Mouse (Mus musculus): ENCODE data around the gene Myo1c.

The Myo1c gene

DNA sequence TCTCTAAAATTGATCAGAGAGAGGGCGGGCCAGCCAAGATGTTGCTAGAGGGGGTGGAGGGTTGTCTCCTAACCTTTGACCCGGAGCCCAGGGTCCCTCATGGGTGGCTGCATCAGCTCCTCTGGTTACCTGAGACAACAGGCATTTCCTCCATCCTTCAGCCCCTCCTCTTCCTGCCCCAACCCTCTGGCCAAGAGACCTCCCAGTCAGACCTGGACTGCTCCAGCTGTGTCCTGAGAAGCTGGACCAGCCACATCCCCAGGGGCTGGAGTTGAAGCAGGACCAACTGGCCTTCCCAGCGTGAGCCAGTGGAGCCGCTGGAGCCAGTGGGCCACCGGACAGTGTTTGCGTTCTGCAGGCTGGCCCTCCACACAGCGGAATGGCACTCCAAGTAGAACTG is at the start of gene Myo1c:
Gene Myo1c (plus strand): TSS at position 194 of the 400 bp plus-strand sequence.
- peak; percentile 77 for DNase-seq

DNA sequence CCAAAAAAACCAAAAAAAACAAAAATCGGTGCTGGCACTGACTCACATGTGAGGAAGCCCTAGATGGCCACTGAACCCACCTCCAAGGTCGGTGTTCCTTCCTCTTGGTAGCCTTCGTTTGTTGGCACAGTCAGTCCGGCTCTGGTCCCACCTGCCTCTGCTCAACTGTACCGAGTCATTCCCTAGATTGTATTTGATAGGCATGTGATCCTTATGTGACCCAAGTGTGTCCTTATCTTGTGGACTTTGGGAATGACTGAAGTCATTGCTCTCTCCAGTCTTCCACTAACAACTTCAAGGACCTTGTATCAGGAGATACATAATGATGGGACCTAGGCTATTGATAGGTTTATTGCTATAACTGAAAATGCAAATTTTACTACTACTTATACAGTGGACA is 45.5 kb upstream of the Myo1c start:
- no peak for DNase-seq

DNA sequence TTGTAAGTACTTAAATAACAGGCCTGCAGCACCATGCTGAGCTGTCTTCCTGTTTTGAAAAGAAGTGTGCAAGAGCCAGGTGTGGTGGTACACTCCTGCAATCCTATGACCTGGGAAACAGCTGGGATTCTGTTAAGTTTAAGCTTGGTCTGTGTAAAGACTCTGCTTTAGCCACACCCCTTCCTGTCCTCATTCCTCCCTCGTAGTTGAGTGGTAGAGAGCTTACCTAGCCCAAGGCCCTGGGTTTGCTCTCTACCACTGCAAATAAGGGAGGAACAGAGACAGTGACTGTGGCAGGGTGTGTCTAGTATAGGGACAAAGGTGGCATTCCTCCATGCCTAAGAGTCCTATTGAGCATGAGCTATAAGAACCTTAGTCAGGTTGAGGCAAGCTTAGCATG is 45.0 kb upstream of the Myo1c start:
- DNase-seq = no peak

DNA sequence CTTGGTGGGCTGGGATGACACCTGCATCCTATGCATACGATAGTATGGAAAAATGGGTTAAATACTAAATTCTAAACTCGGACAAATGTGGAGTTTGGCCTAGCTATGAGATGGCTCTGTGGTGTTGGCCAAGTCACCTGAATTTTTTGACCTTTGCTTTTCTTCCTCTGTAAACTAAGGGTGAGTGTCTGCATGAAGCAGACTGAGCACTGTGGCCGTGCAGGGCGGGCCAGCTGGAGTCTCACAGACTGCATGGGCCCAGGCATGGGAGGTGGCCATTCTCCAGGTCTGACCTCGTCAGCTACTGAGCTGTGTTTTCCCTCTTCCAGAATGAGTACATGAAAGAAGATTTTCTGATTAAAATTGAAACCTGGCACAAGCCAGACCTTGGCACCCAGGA is 41.5 kb upstream of the Myo1c start:
- no peak for DNase-seq

DNA sequence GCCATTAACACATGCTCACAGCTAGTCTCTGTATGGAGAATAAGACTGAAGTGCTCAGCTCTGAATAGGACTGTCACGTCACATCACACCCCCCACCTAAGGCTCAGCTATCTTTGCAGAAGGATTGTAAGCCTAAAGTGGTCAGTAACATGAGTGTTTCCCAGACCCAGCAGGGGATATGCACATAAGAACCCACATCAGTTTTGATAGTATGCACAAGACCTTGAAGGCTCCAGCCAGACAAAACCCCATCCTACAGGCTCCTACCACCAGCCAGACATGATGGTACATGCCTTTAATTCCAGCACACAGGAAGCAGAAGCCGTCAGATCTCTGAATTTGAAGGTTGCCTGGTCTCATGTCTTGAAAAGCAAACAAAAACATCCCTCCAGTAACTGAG is 40.3 kb upstream of the Myo1c start:
- no peak for DNase-seq

DNA sequence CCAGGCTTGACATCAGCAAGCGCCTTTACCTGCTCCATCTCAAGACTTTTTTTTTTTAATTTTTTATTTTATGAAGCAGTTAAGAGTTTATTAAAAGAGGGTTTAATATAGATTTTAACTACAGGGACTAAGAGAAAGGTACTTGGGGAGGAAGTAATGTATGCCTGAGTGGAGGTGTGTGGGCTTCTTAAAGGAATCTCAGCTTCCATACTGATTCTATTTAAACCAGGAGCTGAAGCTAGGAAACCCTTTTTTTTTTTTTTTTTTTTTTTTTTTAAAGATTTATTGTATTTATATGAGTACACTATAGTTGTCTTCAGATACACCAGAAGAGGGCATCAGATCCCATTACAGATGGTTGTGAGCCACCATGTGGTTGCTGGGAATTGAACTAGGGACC is 35.5 kb upstream of the Myo1c start:
- DNase-seq = no peak

DNA sequence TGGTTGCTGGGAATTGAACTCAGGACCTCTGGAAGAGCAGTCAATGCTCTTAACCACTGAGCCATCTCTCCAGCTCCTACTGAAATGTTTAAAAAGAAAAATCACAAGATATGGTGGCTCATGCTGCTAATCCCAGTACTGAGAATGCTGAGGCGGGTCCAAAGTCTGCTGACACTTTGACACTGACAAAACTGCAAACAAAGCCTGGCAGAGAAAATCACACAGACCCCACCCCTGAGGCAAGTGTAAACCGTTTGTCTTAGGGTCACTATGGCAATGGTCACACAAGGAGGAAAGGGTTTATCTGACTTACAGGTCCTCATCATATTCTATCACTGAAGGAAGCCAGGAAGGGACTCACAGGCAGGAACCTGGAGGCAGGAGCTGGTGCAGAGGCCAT is 34.7 kb upstream of the Myo1c start:
- no peak for DNase-seq

DNA sequence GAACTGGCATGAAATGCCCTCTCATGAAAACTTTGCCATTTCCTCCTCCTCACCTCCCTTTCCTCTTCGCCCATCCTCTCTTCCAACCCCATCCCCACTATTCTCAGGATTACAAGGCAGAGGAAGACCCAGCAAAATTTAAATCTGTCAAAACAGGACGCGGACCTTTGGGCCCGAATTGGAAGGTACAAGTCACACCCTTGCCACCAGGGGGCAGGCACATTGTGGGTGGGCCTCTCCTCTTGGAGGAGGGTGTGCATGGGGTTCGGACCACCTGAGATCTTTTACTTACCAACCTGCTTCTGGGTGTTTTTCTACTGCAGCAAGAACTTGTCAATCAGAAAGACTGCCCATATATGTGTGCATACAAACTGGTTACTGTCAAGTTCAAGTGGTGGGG is 31.2 kb upstream of the Myo1c start:
- peak; percentile 38 for DNase-seq

DNA sequence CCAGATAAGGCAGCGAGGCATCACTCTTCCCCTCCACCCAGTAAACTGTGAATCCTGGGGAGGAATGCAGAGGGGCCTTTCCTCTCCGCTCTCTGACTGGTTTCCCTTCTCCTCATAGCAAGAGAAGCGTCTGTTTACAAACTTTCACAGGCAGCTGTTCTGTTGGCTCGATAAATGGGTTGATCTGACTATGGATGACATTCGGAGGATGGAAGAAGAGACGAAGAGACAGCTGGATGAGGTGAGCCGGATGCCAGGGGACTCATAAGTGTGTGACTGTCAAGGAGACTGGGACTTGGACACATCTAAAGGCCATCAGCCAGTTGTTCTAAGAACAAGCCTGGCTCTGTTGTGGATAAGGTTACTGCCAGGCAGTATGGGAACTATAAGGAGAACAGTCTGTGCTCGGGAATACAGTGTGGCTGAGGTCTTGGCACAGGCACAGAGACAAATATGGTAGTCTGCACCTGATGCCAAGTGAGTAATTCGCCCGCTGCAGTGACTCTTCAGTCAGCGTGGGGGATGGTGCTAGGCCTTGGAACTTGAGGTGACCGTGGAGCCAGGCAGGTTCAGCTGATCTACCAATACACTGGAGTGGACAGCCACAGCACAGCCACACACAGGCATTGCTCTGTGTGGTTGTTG is 30.0 kb upstream of the Myo1c start:
- DNase-seq = no peak

DNA sequence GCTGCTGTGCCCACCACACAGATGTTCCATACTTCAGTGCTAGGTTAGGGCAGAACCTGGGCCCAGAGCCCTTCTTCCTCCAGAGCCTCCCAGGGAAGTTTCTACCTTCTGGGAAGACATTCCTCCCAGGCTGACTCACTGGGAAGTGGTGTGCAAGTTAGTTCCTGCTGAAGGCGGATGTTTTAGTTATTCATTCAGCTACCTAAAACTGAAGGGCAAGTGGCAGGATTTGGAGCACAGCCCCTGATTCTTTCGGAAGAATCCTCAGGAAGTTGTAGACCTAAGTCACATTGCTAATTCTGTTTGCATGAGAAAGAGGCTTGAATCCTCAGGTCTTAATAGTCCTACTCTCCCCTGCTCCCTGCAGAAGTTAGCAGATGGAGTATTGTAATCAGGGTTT is 28.9 kb upstream of the Myo1c start:
- DNase-seq = no peak

DNA sequence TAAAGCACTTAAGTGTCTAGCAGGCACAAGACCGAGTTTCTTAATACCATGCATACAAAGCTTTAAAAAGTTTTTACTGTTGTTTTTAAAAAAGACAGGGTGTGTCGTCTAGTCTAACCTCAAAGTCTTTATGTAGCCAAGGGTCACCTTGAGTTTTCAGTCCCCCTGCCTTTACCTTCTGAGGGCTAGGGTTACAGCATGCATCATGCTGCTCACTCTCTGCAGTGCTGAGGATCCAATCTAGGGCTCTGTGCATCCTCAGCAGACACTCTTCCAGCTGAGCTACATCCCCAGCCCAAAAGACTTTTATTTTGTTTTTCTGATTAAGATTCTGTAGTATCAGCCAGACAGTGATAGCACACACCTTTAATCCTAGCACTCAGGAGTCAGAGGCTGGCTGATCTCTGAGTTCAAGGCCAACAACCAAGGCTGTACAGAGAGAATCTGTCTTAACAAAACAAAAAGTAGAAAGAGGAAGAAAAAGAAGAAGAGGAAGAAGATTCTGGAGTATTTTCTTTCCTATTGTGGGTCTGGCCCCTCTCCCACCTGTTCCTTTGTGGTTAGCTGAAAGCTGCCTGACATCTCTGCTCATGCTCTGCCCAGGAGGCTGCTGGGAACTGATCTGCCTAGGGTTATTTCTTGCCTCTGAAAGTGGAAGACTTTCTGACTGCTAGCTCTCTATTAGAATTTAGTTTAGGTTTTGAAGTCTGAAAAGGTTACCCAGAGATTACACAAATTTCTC is 27.5 kb upstream of the Myo1c start:
- DNase-seq = no peak

DNA sequence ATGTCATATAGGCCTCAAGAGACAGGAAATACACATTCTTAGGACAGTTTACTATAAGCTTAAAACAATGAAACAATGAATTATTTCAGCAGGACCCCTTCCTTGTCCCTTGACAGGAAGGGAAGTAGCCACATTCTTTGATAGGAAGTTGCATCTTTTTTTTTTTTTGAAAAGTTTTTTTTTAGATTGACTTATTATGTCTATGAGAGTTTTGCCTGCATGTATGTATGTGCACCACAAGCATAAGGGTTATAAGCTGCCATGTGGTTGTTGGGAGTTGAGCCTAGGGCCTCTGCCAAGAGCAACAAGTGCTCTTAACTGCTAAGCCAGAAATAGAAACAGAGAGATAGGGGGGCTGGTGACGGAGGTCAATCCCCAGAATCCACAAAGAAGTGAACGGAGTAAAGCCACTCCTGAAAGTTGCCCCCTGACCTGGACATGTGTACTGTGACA is 26.2 kb upstream of the Myo1c start:
- DNase-seq = no peak

DNA sequence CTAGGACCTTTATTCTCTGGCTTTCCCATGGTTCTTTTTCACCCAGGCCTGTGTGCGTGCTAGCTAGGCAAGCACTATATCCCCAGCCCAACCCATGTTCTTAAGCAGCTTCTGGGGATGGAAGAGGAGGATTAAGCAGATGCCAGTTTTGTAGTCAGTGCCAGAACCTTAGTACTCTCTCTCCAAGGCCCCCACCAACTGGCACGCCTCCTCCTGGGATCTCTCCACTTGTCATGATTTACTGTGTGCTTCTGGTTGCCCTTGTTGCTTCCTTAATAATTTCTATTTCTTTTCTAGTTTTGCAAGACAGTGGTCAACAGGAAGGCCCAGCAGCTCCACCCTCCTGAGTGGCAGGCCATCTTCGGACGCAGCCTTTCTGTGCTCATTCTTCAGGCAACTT is 24.5 kb upstream of the Myo1c start:
- peak; percentile 26 for DNase-seq

DNA sequence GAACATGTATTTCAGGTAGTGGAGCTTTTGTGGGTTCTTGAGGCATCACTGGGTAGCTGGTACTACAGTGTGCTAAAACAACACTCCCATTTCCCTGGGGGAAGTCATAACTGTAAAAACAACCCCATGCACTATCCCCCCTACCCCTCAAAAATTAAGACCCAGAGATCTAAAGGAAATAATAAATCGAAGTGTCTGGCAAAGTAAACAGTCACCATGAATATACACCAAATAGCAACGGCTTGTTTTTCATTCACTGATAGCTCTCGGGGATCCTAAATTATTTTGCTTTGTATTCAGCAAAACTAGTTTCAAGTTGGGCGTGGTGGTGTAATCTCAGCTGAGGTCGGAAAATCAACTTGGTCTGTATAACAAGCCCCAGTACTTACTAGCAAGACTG is 20.2 kb upstream of the Myo1c start:
- DNase-seq = no peak

DNA sequence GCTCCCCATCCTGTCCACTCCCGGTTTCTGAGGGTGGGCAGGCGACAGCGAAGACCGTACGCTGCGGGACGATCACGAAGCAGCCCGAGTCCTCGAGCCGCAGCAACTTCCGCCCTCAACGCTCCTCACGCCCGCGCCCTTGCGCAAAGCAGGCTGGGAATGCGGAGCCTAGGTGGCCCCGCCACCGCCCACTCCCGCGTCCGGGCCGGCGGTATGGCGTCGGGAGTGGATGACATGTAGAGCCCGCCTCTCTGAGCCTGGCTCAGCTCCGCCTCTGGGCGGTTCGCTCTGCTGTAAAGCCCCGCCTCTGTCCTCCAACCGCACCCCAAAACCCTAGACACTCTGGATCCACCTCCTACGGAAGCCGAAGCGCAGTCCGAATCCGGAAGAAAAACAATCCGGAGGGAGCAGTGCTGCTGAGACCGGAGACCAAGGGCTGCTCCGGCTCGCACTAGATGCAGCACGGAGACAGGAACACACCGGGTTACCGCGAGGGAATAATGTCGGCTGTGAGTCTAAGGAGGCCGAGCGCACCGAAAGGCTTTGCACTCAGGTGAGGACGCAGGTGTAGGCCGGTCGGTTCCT is 19.6 kb upstream of the Myo1c start, which contains the start of gene Inpp5k:
Gene Inpp5k (plus strand): TSS at position 344 of the 585 bp plus-strand sequence.
- peak; percentile 97 for DNase-seq

DNA sequence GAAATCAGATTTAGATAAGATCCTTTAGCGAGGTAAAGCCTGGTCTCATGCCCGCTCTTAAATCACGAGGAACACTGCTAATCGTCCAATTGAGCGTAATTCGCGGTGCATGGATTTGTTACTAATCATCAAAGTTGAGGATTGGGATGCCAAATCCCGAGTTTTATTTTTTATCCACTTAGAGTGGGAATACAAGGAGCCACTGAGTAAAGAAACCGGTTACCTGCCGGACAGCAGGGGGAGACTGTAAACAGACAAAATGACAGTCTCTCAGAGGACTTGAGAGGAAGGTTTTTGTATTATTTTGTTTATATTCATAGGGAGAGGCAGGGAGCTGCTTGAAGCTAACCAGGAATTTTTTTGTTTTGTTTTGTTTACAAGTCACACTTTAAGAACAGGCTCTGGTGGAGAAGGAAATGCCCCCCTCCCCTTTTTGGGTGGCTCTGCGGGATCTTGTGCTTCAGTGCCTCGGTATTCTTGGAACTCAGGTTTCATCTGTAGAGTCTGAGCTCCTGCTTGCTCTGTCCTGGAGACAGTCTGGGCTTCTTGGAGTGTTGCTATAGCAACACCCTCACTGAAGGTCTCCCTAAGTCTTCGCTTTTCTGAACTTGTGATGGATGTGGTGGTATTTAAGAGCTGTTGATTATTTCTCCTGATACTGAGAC is 18.6 kb upstream of the Myo1c start:
- DNase-seq = peak; percentile 66

DNA sequence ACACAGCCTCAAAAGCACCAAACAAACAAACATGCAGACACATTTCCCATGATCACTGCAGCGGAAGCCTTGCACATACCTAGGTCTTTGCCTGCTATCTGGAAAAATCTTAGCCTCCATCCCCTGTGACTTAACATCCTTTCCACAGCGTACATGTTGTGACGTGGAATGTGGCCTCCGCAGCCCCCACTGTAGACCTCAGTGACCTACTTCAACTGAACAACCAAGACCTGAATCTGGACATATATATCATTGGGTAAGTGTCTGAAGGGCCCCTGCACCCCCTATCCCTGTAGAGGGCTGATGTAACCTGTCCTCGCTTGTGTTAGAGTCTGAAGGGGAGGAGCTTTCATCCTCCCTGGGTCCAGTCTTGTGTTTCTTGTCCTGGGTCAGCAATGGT is 17.4 kb upstream of the Myo1c start:
- no peak for DNase-seq

DNA sequence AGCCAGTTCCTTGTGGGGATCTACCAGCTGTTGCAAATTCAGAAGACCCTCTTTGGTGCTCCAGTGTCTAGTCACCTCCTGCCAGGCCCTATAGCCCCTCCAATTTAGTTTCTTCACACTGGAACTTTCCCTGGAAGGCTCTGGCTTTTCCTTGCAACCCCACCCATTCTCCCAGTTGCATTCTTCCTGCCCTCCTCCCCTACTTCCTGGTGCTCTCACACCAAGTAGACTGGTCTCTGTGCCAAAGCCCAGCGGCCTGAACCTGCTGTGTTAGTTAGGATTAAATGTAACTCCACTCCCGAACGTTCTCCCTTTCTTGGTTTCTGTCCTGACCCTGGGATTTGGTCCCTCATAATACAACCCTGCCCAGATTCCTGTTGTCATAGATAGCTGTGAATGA is 15.5 kb upstream of the Myo1c start:
- DNase-seq = peak; percentile 39

DNA sequence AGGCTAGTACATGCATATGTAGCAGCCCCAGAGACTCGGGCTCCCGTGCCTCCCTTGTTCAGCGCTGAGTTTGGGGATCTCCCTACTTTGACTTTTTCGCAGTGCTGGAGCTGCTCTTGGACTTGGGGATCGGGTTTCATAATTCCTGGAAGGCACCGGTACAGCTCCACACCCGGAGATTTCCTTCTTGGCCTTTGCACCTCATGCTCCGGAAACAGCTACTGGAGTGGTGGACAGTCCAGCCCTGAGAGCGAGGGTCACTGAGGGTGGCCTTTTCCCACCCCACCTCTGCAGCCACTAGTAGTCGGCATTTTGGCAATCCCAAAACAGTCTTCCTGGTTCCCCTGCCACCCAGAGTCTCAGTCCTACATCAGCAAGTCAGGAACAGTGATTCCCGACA is 15.0 kb upstream of the Myo1c start:
- DNase-seq = peak; percentile 60

DNA sequence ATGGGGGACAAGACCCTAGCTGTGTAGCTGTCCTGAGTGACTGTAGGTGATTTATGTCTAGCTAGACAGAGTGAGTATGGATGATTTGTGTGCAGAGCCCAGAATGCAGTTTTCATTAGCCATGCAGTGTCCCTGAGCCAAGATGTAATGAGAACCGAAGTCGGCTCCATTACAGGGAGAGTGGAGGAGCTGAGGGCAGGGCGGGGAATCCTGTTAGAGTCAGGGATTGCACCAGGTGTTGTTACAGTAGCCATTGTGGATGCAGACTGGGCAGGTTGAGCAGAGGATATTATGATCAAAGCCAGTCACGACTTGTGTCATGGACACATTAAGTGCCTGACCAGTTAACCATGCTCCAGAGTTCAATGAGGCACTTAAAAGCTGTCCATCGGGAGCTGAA is 7.0 kb upstream of the Myo1c start:
- DNase-seq = no peak

DNA sequence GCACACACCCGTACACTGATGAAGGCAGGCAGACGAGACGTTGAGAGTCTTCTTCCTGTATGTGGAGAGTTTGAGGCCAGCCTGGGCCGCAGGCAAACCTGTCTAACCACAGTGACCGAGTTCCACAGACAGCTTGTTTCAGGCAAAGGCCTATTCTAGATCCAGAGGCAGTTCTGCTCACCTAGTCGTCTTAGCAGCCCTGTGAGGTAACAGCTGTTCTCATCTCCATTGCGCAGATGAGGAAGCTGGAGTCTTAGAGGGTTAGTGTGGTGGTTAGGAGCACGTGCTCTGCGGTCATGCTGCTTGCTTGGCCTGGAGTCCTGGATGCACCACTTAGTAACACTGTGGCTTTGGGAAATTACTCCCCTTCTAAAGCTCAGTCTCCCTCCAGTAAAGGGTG is 5.6 kb upstream of the Myo1c start:
- no peak for DNase-seq

DNA sequence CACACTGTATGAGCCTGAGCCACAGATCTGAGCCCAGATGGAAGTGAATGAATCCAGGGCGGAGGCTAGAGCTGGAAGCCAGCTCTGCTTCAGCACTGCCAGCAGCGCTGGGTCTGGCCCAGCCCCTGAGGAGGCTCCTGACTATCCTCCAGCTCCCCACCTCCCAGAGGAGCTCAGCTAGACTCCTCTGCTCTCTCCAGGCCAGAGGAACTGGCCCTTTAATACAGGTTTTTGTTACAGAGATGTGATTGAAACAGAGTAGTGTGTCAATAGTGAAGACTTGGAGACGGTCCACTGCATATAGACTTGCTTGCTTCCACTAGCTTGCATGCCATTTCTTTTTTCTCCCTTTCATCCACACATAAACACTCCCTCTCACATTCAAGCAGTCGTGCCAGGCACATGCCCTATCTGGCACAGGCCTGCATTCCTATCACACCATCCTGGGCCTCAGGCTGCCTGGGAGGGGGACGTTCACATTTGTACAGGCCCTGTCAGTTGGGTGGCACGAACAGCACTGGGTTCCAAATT is 2.6 kb upstream of the Myo1c start:
- no peak for DNase-seq

DNA sequence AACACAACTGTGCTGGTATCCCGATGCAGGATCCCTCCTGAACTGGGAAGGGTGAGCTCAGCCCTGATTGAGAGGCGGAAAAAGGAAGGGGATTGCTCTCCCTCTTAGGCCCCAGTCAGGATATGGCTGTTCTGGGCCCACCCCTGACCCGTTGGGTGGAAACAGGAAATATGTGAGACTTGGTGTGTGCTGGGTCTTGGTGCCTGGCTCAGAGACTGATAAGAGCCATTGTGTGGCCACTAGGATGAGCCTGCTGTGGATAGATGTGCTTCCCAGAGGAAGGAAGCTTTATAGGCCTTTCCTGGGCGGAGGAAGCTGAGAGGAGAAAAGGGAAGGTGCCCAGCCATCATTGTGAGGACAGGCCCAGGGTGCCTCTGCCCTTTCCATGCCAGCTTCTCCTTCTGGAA is 1.1 kb upstream of the Myo1c start:
- DNase-seq = peak; percentile 60

Measured in kidney, postnatal 10 days (tissue).